Mouse (Mus musculus): ENCODE data around the gene C130079G13Rik.
"Not testable (repeated sequence)": the region's sequence is repeated elsewhere in the genome, so short reads cannot be mapped to it uniquely, and the experiment has no call there.

The C130079G13Rik gene

GRCm38 (mm10) chr3:59924914-59925313 lies at the start of gene C130079G13Rik:
Gene C130079G13Rik, plus strand, starts transcription at chr3:59925214.
- DNase-seq, result no peak

GRCm38 (mm10) chr3:59877601-59878000 lies 47.4 kb upstream of the C130079G13Rik start:
- not testable (repeated sequence) for DNase-seq

GRCm38 (mm10) chr3:59879801-59880554 lies 45.0 kb upstream of the C130079G13Rik start:
- not testable (repeated sequence) for DNase-seq

- DNase-seq, result no peak
Observed at GRCm38 (mm10) chr3:59893276-59893675, 31.7 kb upstream of the C130079G13Rik start.

GRCm38 (mm10) chr3:59934621-59935020 lies 9.6 kb downstream of the C130079G13Rik start:
- no peak for DNase-seq

- DNase-seq, result no peak
Observed at GRCm38 (mm10) chr3:59947294-59947950, 22.4 kb downstream of the C130079G13Rik start.

GRCm38 (mm10) chr3:59970891-59971290 lies 45.9 kb downstream of the C130079G13Rik start:
- DNase-seq, result no peak

- no peak for DNase-seq
Observed at GRCm38 (mm10) chr3:59974591-59974990, 49.6 kb downstream of the C130079G13Rik start.
